ENCODE assay signal across 18 mouse cellular contexts in genomic region chr13:90340647-90341160, GRCm38 (mm10).
"Had no signal": no experiment of that assay in that cellular context is flagged by ENCODE, and none has a peak within 500 bp of the region (broad histone marks: within the 10 kb centered on the region; RNA-seq: fewer than 3 reads in every experiment).

No protein-coding gene starts in this region.

- H3K4me1 ChIP-seq: megakaryocyte, embryonic 14.5 days; midbrain, embryonic 10.5 days had no signal

- H3K4me3 ChIP-seq: limb, embryonic 15.5 days; lung, embryonic 15.5 days; megakaryocyte, embryonic 14.5 days; midbrain, embryonic 10.5 days; midbrain, embryonic 13.5 days had no signal

- H3K9ac ChIP-seq: limb, embryonic 15.5 days; liver, embryonic 14.5 days; liver, postnatal 0 days; lung, embryonic 15.5 days; midbrain, embryonic 13.5 days had no signal

- H3K27me3 ChIP-seq: limb, embryonic 15.5 days; lung, embryonic 15.5 days; megakaryocyte, embryonic 14.5 days; midbrain, embryonic 13.5 days had no signal

- DNase-seq: kidney, adult 2 months; kidney, postnatal 10 days; kidney, postnatal 36 days; liver, postnatal 0 days; lung, postnatal 36 days; thymus, adult 2 months; thymus, postnatal 14 days; thymus, postnatal 4 days had no signal

- ATAC-seq: intestine, embryonic 16.5 days; liver, postnatal 0 days; midbrain, embryonic 13.5 days; midbrain, embryonic 16.5 days had no signal

- H3K36me3 ChIP-seq: limb, embryonic 15.5 days; lung, embryonic 15.5 days; midbrain, embryonic 10.5 days; midbrain, embryonic 13.5 days had no signal

- H3K27ac ChIP-seq: limb, embryonic 15.5 days; liver, embryonic 14.5 days; lung, embryonic 15.5 days; midbrain, embryonic 10.5 days; midbrain, embryonic 13.5 days; stomach, postnatal 0 days had no signal

- H3K9me3 ChIP-seq: limb, embryonic 15.5 days; lung, embryonic 15.5 days; megakaryocyte, embryonic 14.5 days; midbrain, embryonic 10.5 days; midbrain, embryonic 13.5 days had no signal

- H3K4me2 ChIP-seq: limb, embryonic 15.5 days; liver, embryonic 11.5 days; lung, embryonic 15.5 days; midbrain, embryonic 13.5 days had no signal
